8 mouse cellular contexts compared by ENCODE assay signal in genomic region chr16:11008162-11008991, GRCm38 (mm10). TPM values are rescaled to one million over a fixed set of nuclear protein-coding genes. Genes with fewer than 3 reads are reported as not detected.
DNase-seq lines count a peak whose midpoint lies in the region; ATAC-seq and TF ChIP-seq lines count a peak whose summit lies in the region.

No protein-coding gene starts in this region.

- peaks cover 40% of the 10 kb centered on the region for H3K4me1 ChIP-seq in E14TG2a.4 (replicated peaks; ENCODE audit: low read depth, low read length)
- peaks cover 34% of the 10 kb centered on the region for H3K4me1 ChIP-seq in hindbrain, embryonic 12.5 days
- peaks cover 41% of the 10 kb centered on the region for H3K4me1 ChIP-seq in limb, embryonic 15.5 days
- H3K4me1 ChIP-seq in midbrain, embryonic 16.5 days (ENCODE audit: control insufficient read depth, insufficient read depth, low read length), result no peaks in the 10 kb centered on the region

- H3K4me2 ChIP-seq in hindbrain, embryonic 12.5 days (replicated peaks), result peak overlapping the region; percentile 17
- H3K4me2 ChIP-seq in limb, embryonic 15.5 days, result peak overlapping the region; percentile 30
- no peak overlapping the region for H3K4me2 ChIP-seq in midbrain, embryonic 16.5 days (ENCODE audit: low read length)

- H3K27ac ChIP-seq in hindbrain, embryonic 12.5 days, result peak overlapping the region; percentile 86
- H3K27ac ChIP-seq in limb, embryonic 15.5 days, result peak overlapping the region; percentile 94
- H3K27ac ChIP-seq in midbrain, embryonic 16.5 days (ENCODE audit: low read length), result peak overlapping the region; percentile 23

- DNase-seq in adrenal gland, postnatal 14 days, result peak; percentile 79
- DNase-seq in forelimb bud, embryonic 11.5 days (ENCODE audit: low read depth, low spot score), result peak; percentile 86
- peak; percentile 81 to 83 for DNase-seq in urinary bladder, postnatal 4 days (ENCODE audit: low spot score in 2 of 2)
- DNase-seq in thymus, postnatal 4 days, result no peak

- WGBS in hindbrain, embryonic 12.5 days, result 38% methylated on average over 15 of the region's 15 CpGs
- WGBS in limb, embryonic 15.5 days, result 27% methylated on average over 15 of the region's 15 CpGs
- WGBS in midbrain, embryonic 16.5 days, result 39% methylated on average over 15 of the region's 15 CpGs

- no peaks in the 10 kb centered on the region for H3K27me3 ChIP-seq in E14TG2a.4 (ENCODE audit: insufficient read depth, low read length)
- no peaks in the 10 kb centered on the region for H3K27me3 ChIP-seq in hindbrain, embryonic 12.5 days
- no peaks in the 10 kb centered on the region for H3K27me3 ChIP-seq in limb, embryonic 15.5 days
- no peaks in the 10 kb centered on the region for H3K27me3 ChIP-seq in midbrain, embryonic 16.5 days (ENCODE audit: control insufficient read depth, insufficient read depth, low read depth, low read length)

- H3K9me3 ChIP-seq in E14TG2a.4 (ENCODE audit: low read length), result peaks cover 9% of the 10 kb centered on the region
- H3K9me3 ChIP-seq in hindbrain, embryonic 12.5 days (replicated peaks), result no peaks in the 10 kb centered on the region
- H3K9me3 ChIP-seq in limb, embryonic 15.5 days, result no peaks in the 10 kb centered on the region
- H3K9me3 ChIP-seq in midbrain, embryonic 16.5 days (replicated peaks; ENCODE audit: control insufficient read depth, low read length, poor library complexity, severe bottlenecking), result no peaks in the 10 kb centered on the region

- H3K36me3 ChIP-seq in E14TG2a.4 (ENCODE audit: insufficient read depth, low read length), result no peaks in the 10 kb centered on the region
- H3K36me3 ChIP-seq in hindbrain, embryonic 12.5 days, result no peaks in the 10 kb centered on the region
- H3K36me3 ChIP-seq in limb, embryonic 15.5 days, result no peaks in the 10 kb centered on the region
- H3K36me3 ChIP-seq in midbrain, embryonic 16.5 days (ENCODE audit: control insufficient read depth, insufficient read depth, low read length), result no peaks in the 10 kb centered on the region

- no peak for TF ChIP-seq CTCF in E14TG2a.4 (conservative IDR thresholded peaks at IDR 0.05; ENCODE audit: low read length)

- ATAC-seq in hindbrain, embryonic 12.5 days (ENCODE audit: low FRiP score), result peak; percentile 82
- peak; percentile 80 for ATAC-seq in limb, embryonic 15.5 days (ENCODE audit: insufficient number of reproducible peaks, low FRiP score, low TSS enrichment, low read depth)
- no peak for ATAC-seq in midbrain, embryonic 16.5 days

- H3K9ac ChIP-seq in hindbrain, embryonic 12.5 days, result no peak overlapping the region
- 0 out of 2 replicates have a peak overlapping the region, but pooled peaks have one; percentile 17 for H3K9ac ChIP-seq in limb, embryonic 15.5 days
- H3K9ac ChIP-seq in midbrain, embryonic 16.5 days (ENCODE audit: low read depth, low read length), result no peak overlapping the region

- peak overlapping the region; percentile 72 for H3K4me3 ChIP-seq in E14TG2a.4 (replicated peaks; ENCODE audit: low read length)
- no peak overlapping the region for H3K4me3 ChIP-seq in hindbrain, embryonic 12.5 days
- H3K4me3 ChIP-seq in limb, embryonic 15.5 days, result peak overlapping the region; percentile 8; the same call in 1 of the 2 replicates
- no peak overlapping the region for H3K4me3 ChIP-seq in midbrain, embryonic 16.5 days (ENCODE audit: low read depth, low read length)

RNA-seq across cellular contexts. Expression of gene Snn, which starts 52.4 kb away (rescaled TPM):
- 16.3 and 24.0 TPM in 2 replicates for total RNA-seq in adrenal gland, postnatal 14 days (2021)
- 103 and 109 TPM in 2 replicates for polyA plus RNA-seq in hindbrain, embryonic 12.5 days (2016; fragmentation: Nextera tagmentation; extraction: Ambion mirVana)
- 33.3 and 34.5 TPM in 2 replicates for polyA plus RNA-seq in limb, embryonic 15.5 days (2015; fragmentation: Nextera tagmentation; extraction: Ambion mirVana)
- polyA plus RNA-seq in midbrain, embryonic 16.5 days (2015; fragmentation: Nextera tagmentation; extraction: Ambion mirVana), result 129 and 134 TPM in 2 replicates

RNA-seq across cellular contexts. Expression of gene Litaf, which starts 57.6 kb away (rescaled TPM):
- 38.6 and 47.5 TPM in 2 replicates for total RNA-seq in adrenal gland, postnatal 14 days (2021)
- polyA plus RNA-seq in hindbrain, embryonic 12.5 days (2016; fragmentation: Nextera tagmentation; extraction: Ambion mirVana), result 59.7 and 65.3 TPM in 2 replicates
- polyA plus RNA-seq in limb, embryonic 15.5 days (2015; fragmentation: Nextera tagmentation; extraction: Ambion mirVana), result 113 and 120 TPM in 2 replicates
- polyA plus RNA-seq in midbrain, embryonic 16.5 days (2015; fragmentation: Nextera tagmentation; extraction: Ambion mirVana), result 22.7 and 25.4 TPM in 2 replicates

Comparison
In these comparisons a context has a peak if more than half of its experiments do, and no peak if none do; other contexts are left out.
1. H3K4me3 ChIP-seq: peak in E14TG2a.4 (single experiment) and limb, embryonic 15.5 days (single experiment); none in hindbrain, embryonic 12.5 days (single experiment) and midbrain, embryonic 16.5 days (single experiment).
2. H3K27ac ChIP-seq: peak in every context shown above with its lines; median percentile 94 in limb, embryonic 15.5 days; 86 in hindbrain, embryonic 12.5 days; 23 in midbrain, embryonic 16.5 days.